Mouse (Mus musculus): Measurements from ENCODE around the gene Majin. TPM values are rescaled to one million over a fixed set of nuclear protein-coding genes. Genes with fewer than 3 reads are reported as not detected.

Gene Majin
- polyA plus RNA-seq, 1 experiment from 2014 or later, result not detected

GRCm38 (mm10) chr19:6269798-6270475 lies 85.7 kb downstream of the Majin start:
- peaks cover 0 to 5% of the 10 kb centered on the region in 2 experiments; a peak in 1 of 4 replicates for H3K4me1 ChIP-seq (ENCODE audit: control insufficient read depth in 2 of 2, insufficient read depth in 2 of 2, low read length in 2 of 2)
- H3K9ac ChIP-seq (ENCODE audit: low read length), result no peak overlapping the region
- 86% methylated on average over 8 of the region's 8 CpGs for WGBS
- H3K27me3 ChIP-seq (ENCODE audit: control insufficient read depth, insufficient read depth, low read length), result 0 out of 2 replicates have a peak, but pooled peaks cover 3% of the 10 kb centered on the region
- no peaks in the 10 kb centered on the region for H3K9me3 ChIP-seq (ENCODE audit: control insufficient read depth, low read length)
- H3K36me3 ChIP-seq (ENCODE audit: control insufficient read depth, insufficient read depth, low read length), result no peaks in the 10 kb centered on the region
- H3K27ac ChIP-seq (replicated peaks in 1 of 2; ENCODE audit: control insufficient read depth in 1 of 2, insufficient read depth in 1 of 2, low read depth in 2 of 2, low read length in 2 of 2), result no peak overlapping the region
- ATAC-seq (ENCODE audit: insufficient number of reproducible peaks, insufficient read depth, low FRiP score, low read depth), result no peak
- H3K4me3 ChIP-seq (ENCODE audit: control insufficient read depth in 1 of 2, insufficient read depth in 1 of 2, low read depth in 1 of 2, low read length in 2 of 2), result no peak overlapping the region
- no peak overlapping the region for H3K4me2 ChIP-seq (ENCODE audit: low read length)

GRCm38 (mm10) chr19:6270661-6271060 lies 86.5 kb downstream of the Majin start:
- H3K4me2 ChIP-seq (ENCODE audit: low read length), result no peak overlapping the region
- no peak for ATAC-seq (ENCODE audit: insufficient number of reproducible peaks, insufficient read depth, low FRiP score, low read depth)
- WGBS, result 55% methylated on average over 9 of the region's 9 CpGs
- no peaks in the 10 kb centered on the region for H3K9me3 ChIP-seq (ENCODE audit: control insufficient read depth, low read length)
- no peak overlapping the region for H3K27ac ChIP-seq (replicated peaks in 1 of 2; ENCODE audit: control insufficient read depth in 1 of 2, insufficient read depth in 1 of 2, low read depth in 2 of 2, low read length in 2 of 2)
- H3K4me1 ChIP-seq (ENCODE audit: control insufficient read depth in 2 of 2, insufficient read depth in 2 of 2, low read length in 2 of 2), result peaks cover 2 to 7% of the 10 kb centered on the region in 2 experiments
- no peaks in the 10 kb centered on the region for H3K36me3 ChIP-seq (ENCODE audit: control insufficient read depth, insufficient read depth, low read length)
- no peak overlapping the region for H3K9ac ChIP-seq (ENCODE audit: low read length)
- no peak overlapping the region for H3K4me3 ChIP-seq (ENCODE audit: control insufficient read depth in 1 of 2, insufficient read depth in 1 of 2, low read depth in 1 of 2, low read length in 2 of 2)
- 0 out of 2 replicates have a peak, but pooled peaks cover 3% of the 10 kb centered on the region for H3K27me3 ChIP-seq (ENCODE audit: control insufficient read depth, insufficient read depth, low read length)

GRCm38 (mm10) chr19:6271206-6271605 lies 87.0 kb downstream of the Majin start:
- WGBS, result 45% methylated on average over 8 of the region's 8 CpGs
- Histone ChIP-seq H3K4me3 (ENCODE audit: control insufficient read depth in 1 of 2, insufficient read depth in 1 of 2, low read depth in 1 of 2, low read length in 2 of 2) (no peak overlapping the region), H3K4me1 (ENCODE audit: control insufficient read depth in 2 of 2, insufficient read depth in 2 of 2, low read length in 2 of 2) (peaks cover 5 to 13% of the 10 kb centered on the region in 2 experiments), H3K27me3 (ENCODE audit: control insufficient read depth, insufficient read depth, low read length) (0 out of 2 replicates have a peak, but pooled peaks cover 3% of the 10 kb centered on the region), H3K9me3 (ENCODE audit: control insufficient read depth, low read length) (no peaks in the 10 kb centered on the region), H3K9ac (ENCODE audit: low read length) (no peak overlapping the region), H3K4me2 (ENCODE audit: low read length) (no peak overlapping the region), H3K36me3 (ENCODE audit: control insufficient read depth, insufficient read depth, low read length) (no peaks in the 10 kb centered on the region), H3K27ac (replicated peaks in 1 of 2; ENCODE audit: control insufficient read depth in 1 of 2, insufficient read depth in 1 of 2, low read depth in 2 of 2, low read length in 2 of 2) (no peak overlapping the region)
- ATAC-seq (ENCODE audit: insufficient number of reproducible peaks, insufficient read depth, low FRiP score, low read depth), result no peak

DNA sequence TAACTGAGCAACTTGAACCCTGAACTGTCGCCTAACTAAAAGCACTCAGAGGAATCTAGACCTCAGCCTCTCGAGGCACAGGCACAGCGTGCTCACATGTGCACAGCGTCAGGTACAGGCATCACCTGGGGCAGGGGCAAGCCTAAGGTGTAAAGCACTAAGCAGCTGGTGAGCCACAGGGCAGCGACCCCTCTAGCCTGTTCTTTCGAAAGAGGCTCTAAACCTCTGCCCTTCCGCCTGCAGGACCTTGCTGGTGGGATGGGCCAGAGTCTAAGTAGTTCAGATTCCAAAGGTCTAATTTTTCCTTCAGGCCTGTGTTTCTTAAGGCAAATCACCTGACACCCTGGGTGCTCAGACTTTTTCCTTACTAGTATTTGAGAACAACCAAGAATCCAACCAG lies 87.9 kb downstream of the Majin start:
- Histone ChIP-seq H3K36me3 (ENCODE audit: control insufficient read depth, insufficient read depth, low read length) (no peaks in the 10 kb centered on the region), H3K27ac (replicated peaks in 1 of 2; ENCODE audit: control insufficient read depth in 1 of 2, insufficient read depth in 1 of 2, low read depth in 2 of 2, low read length in 2 of 2) (no peak overlapping the region), H3K4me2 (ENCODE audit: low read length) (no peak overlapping the region), H3K9ac (ENCODE audit: low read length) (no peak overlapping the region), H3K4me3 (ENCODE audit: control insufficient read depth in 1 of 2, insufficient read depth in 1 of 2, low read depth in 1 of 2, low read length in 2 of 2) (no peak overlapping the region), H3K9me3 (ENCODE audit: control insufficient read depth, low read length) (no peaks in the 10 kb centered on the region), H3K4me1 (ENCODE audit: control insufficient read depth in 2 of 2, insufficient read depth in 2 of 2, low read length in 2 of 2) (peaks cover 6 to 13% of the 10 kb centered on the region in 2 experiments), H3K27me3 (ENCODE audit: control insufficient read depth, insufficient read depth, low read length) (0 out of 2 replicates have a peak, but pooled peaks cover 3% of the 10 kb centered on the region)
- 69% methylated on average over 7 of the region's 7 CpGs for WGBS
- ATAC-seq (ENCODE audit: insufficient number of reproducible peaks, insufficient read depth, low FRiP score, low read depth), result no peak

GRCm38 (mm10) chr19:6272738-6273137 lies 88.5 kb downstream of the Majin start:
- no peaks in the 10 kb centered on the region for H3K27me3 ChIP-seq (ENCODE audit: control insufficient read depth, insufficient read depth, low read length)
- peaks cover 7 to 15% of the 10 kb centered on the region in 2 experiments for H3K4me1 ChIP-seq (ENCODE audit: control insufficient read depth in 2 of 2, insufficient read depth in 2 of 2, low read length in 2 of 2)
- no peaks in the 10 kb centered on the region for H3K36me3 ChIP-seq (ENCODE audit: control insufficient read depth, insufficient read depth, low read length)
- peak overlapping the region; percentile 47 to 51 for H3K27ac ChIP-seq (replicated peaks in 1 of 2; ENCODE audit: control insufficient read depth in 1 of 2, insufficient read depth in 1 of 2, low read depth in 2 of 2, low read length in 2 of 2)
- H3K4me2 ChIP-seq (ENCODE audit: low read length), result no peak overlapping the region
- H3K4me3 ChIP-seq (ENCODE audit: control insufficient read depth in 1 of 2, insufficient read depth in 1 of 2, low read depth in 1 of 2, low read length in 2 of 2), result no peak overlapping the region
- H3K9me3 ChIP-seq (ENCODE audit: control insufficient read depth, low read length), result no peaks in the 10 kb centered on the region
- 62% methylated on average over 4 of the region's 4 CpGs for WGBS
- H3K9ac ChIP-seq (ENCODE audit: low read length), result no peak overlapping the region
- ATAC-seq (ENCODE audit: insufficient number of reproducible peaks, insufficient read depth, low FRiP score, low read depth), result no peak

DNA sequence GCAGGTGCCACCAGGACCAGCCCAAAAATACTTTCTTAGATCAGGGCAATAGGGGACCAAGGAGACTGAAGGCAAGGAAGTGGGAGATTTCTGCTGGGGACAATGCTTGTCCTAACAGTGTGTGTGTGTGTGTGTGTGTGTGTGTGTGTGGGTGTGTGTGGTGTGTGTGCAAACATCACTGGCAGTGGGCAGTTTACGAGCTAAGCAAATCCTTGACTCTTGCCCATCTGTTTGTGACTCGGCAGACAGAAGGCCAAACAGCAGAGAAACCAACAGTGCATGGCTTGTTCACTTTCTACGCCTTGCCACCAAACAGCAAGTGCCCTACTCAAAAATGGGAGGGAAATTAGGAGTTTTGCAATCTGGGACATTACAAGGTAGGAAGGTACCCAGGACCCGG lies 89.4 kb downstream of the Majin start:
- H3K27ac ChIP-seq (replicated peaks in 1 of 2; ENCODE audit: control insufficient read depth in 1 of 2, insufficient read depth in 1 of 2, low read depth in 2 of 2, low read length in 2 of 2), result no peak overlapping the region

More for the DNA sequence above, 89.4 kb downstream of the Majin start:
- Histone ChIP-seq H3K36me3 (ENCODE audit: control insufficient read depth, insufficient read depth, low read length) (no peaks in the 10 kb centered on the region), H3K27me3 (ENCODE audit: control insufficient read depth, insufficient read depth, low read length) (no peaks in the 10 kb centered on the region), H3K4me1 (ENCODE audit: control insufficient read depth in 2 of 2, insufficient read depth in 2 of 2, low read length in 2 of 2) (peaks cover 13 to 19% of the 10 kb centered on the region in 2 experiments), H3K4me2 (ENCODE audit: low read length) (no peak overlapping the region), H3K9ac (ENCODE audit: low read length) (no peak overlapping the region), H3K4me3 (ENCODE audit: control insufficient read depth in 1 of 2, insufficient read depth in 1 of 2, low read depth in 1 of 2, low read length in 2 of 2) (no peak overlapping the region), H3K9me3 (ENCODE audit: control insufficient read depth, low read length) (no peaks in the 10 kb centered on the region)
- 84% methylated on average over 4 of the region's 4 CpGs for WGBS
- ATAC-seq (ENCODE audit: insufficient number of reproducible peaks, insufficient read depth, low FRiP score, low read depth), result no peak
